Mouse (Mus musculus): Measurements from ENCODE around the gene Parpbp. TPM values are rescaled to one million over a fixed set of nuclear protein-coding genes. Genes with fewer than 3 reads are reported as not detected.

Parpbp gene
- 0.59 and 0.84 TPM in 2 replicates for polyA plus RNA-seq (2012; rRNA removed)

GRCm38 (mm10) chr10:88146707-88147477, at the start of gene Parpbp, which contains the start of gene Nup37:
Gene Parpbp, minus strand, starts transcription at chr10:88146941.
Gene Nup37, plus strand, starts transcription at chr10:88146992.
- Histone ChIP-seq H3K4me1 (ENCODE audit: control insufficient read depth, insufficient read depth, insufficient read length) (no peaks in the 10 kb centered on the region), H3K36me3 (ENCODE audit: control insufficient read depth, insufficient read depth, low read length) (no peaks in the 10 kb centered on the region), H3K27me3 (ENCODE audit: control insufficient read depth, insufficient read depth, low read length) (no peaks in the 10 kb centered on the region), H3K27ac (ENCODE audit: insufficient read depth, low read length) (no peak within 1 kb of the TSS), H3K4me3 (ENCODE audit: extremely low read depth, insufficient read depth, insufficient read length) (peak within 1 kb of the TSS; percentile 88)
- no peak for TF ChIP-seq CTCF (IDR thresholded peaks at IDR 0.05; ENCODE audit: extremely low read depth, insufficient read depth, insufficient read length, insufficient replicate concordance)
- peak; percentile 34; the same call in 1 of the 2 replicates for TF ChIP-seq POLR2A (IDR thresholded peaks at IDR 0.05; ENCODE audit: low read depth, low read length)
- WGBS, result 1% methylated on average over 53 of the region's 53 CpGs
- DNase-seq (ENCODE audit: low read depth in 1 of 2, low spot score in 2 of 2), result peak; percentile 61 to 84

- 90% methylated on average over 7 of the region's 7 CpGs for WGBS
- TF ChIP-seq CTCF (IDR thresholded peaks at IDR 0.05; ENCODE audit: extremely low read depth, insufficient read depth, insufficient read length, insufficient replicate concordance) (no peak), POLR2A (IDR thresholded peaks at IDR 0.05; ENCODE audit: low read depth, low read length) (no peak)
These were observed 20.8 kb upstream of the Parpbp start for GRCm38 (mm10) chr10:88167438-88168077.

DNA sequence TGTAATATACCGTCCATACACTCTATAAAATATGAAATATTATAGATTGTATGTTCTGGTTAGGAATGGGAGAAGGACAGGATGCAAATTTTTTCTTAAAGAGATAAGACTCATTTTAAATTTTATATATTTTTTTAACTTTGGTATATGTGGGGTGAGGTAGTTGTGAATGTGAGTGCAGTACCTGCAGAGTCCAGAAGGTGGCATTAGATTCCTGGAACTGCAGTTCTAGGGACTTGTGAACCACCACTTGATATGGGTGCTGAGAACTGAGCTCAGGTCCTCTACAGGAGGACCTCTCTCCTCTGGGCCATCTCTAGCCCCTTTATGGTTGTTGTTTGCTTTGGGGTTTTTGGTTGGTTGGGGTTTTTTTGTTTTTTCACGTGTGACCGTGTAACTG, 19.4 kb upstream of the Parpbp start:
- 99% methylated on average over 3 of the region's 3 CpGs for WGBS

More at GRCm38 (mm10) chr10:88167438-88168077, 20.8 kb upstream of the Parpbp start:
- Histone ChIP-seq H3K4me1 (ENCODE audit: control insufficient read depth, insufficient read depth, insufficient read length) (no peaks in the 10 kb centered on the region), H3K36me3 (ENCODE audit: control insufficient read depth, insufficient read depth, low read length) (peaks cover 3% of the 10 kb centered on the region), H3K4me3 (ENCODE audit: extremely low read depth, insufficient read depth, insufficient read length) (no peak overlapping the region), H3K27me3 (ENCODE audit: control insufficient read depth, insufficient read depth, low read length) (no peaks in the 10 kb centered on the region), H3K27ac (ENCODE audit: insufficient read depth, low read length) (no peak overlapping the region)
- DNase-seq (ENCODE audit: low read depth in 1 of 2, low spot score in 2 of 2), result no peak

GRCm38 (mm10) chr10:88162676-88163075, 15.9 kb upstream of the Parpbp start:
- no peak for TF ChIP-seq CTCF (IDR thresholded peaks at IDR 0.05; ENCODE audit: extremely low read depth, insufficient read depth, insufficient read length, insufficient replicate concordance)
- TF ChIP-seq POLR2A (IDR thresholded peaks at IDR 0.05; ENCODE audit: low read depth, low read length), result no peak
- WGBS, result 98% methylated on average over 5 of the region's 5 CpGs
- Histone ChIP-seq H3K27ac (ENCODE audit: insufficient read depth, low read length) (no peak overlapping the region), H3K4me1 (ENCODE audit: control insufficient read depth, insufficient read depth, insufficient read length) (no peaks in the 10 kb centered on the region), H3K36me3 (ENCODE audit: control insufficient read depth, insufficient read depth, low read length) (peaks cover 2% of the 10 kb centered on the region; the same call in 1 of the 2 replicates), H3K27me3 (ENCODE audit: control insufficient read depth, insufficient read depth, low read length) (no peaks in the 10 kb centered on the region), H3K4me3 (ENCODE audit: extremely low read depth, insufficient read depth, insufficient read length) (no peak overlapping the region)
- no peak for DNase-seq (ENCODE audit: low read depth in 1 of 2, low spot score in 2 of 2)

More for the DNA sequence above, 19.4 kb upstream of the Parpbp start:
- Histone ChIP-seq H3K36me3 (ENCODE audit: control insufficient read depth, insufficient read depth, low read length) (peaks cover 2% of the 10 kb centered on the region; the same call in 1 of the 2 replicates), H3K27me3 (ENCODE audit: control insufficient read depth, insufficient read depth, low read length) (no peaks in the 10 kb centered on the region), H3K27ac (ENCODE audit: insufficient read depth, low read length) (no peak overlapping the region), H3K4me3 (ENCODE audit: extremely low read depth, insufficient read depth, insufficient read length) (no peak overlapping the region), H3K4me1 (ENCODE audit: control insufficient read depth, insufficient read depth, insufficient read length) (no peaks in the 10 kb centered on the region)
- no peak for TF ChIP-seq CTCF (IDR thresholded peaks at IDR 0.05; ENCODE audit: extremely low read depth, insufficient read depth, insufficient read length, insufficient replicate concordance)
- TF ChIP-seq POLR2A (IDR thresholded peaks at IDR 0.05; ENCODE audit: low read depth, low read length), result no peak
- no peak for DNase-seq (ENCODE audit: low read depth in 1 of 2, low spot score in 2 of 2)

DNA sequence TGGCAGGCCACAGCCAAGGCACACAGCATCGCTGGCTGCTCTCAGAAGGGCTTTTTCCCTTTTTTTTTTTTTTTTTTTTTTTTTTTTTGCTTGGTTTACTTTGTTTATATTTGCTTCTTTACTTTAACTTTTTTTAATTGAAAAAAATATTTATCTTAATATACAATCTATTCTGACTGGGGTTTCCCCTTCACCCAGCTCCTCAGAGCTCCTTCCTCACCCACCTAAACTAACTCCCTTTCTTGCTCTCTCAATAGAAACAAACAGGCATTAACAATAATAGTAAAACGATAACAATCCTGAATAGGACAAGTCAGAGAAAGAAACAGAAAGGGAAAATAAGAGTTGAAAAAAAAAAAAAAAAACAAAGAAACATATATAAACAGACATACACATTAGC, 15.4 kb upstream of the Parpbp start:
- WGBS, result 97% methylated on average over 2 of the region's 2 CpGs
- DNase-seq (ENCODE audit: low read depth in 1 of 2, low spot score in 2 of 2), result no peak
- Histone ChIP-seq H3K27me3 (ENCODE audit: control insufficient read depth, insufficient read depth, low read length) (no peaks in the 10 kb centered on the region), H3K27ac (ENCODE audit: insufficient read depth, low read length) (no peak overlapping the region), H3K4me3 (ENCODE audit: extremely low read depth, insufficient read depth, insufficient read length) (no peak overlapping the region), H3K36me3 (ENCODE audit: control insufficient read depth, insufficient read depth, low read length) (peaks cover 2% of the 10 kb centered on the region; the same call in 1 of the 2 replicates), H3K4me1 (ENCODE audit: control insufficient read depth, insufficient read depth, insufficient read length) (no peaks in the 10 kb centered on the region)
- no peak for TF ChIP-seq POLR2A (IDR thresholded peaks at IDR 0.05; ENCODE audit: low read depth, low read length)
- no peak for TF ChIP-seq CTCF (IDR thresholded peaks at IDR 0.05; ENCODE audit: extremely low read depth, insufficient read depth, insufficient read length, insufficient replicate concordance)

DNA sequence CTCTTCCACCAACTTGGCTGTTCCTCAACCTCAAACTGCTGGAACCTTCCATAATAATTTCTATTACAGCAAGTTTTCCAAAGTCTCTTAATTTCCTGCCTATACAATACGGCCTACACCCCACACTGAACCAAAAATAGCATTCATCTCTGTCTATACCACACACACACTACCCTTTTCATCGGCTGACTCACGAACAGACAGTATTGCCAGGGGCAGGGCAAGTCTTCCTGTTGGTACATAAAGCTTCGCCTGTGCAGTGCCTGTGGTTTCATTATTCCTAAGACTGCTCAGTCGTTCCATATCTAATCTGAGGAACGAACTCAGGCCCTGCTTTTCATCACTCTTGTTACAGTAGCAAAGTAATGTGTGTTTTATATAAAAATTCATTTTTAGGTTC, 4.9 kb upstream of the Parpbp start:
- no peak for DNase-seq (ENCODE audit: low read depth in 1 of 2, low spot score in 2 of 2)
- no peaks in the 10 kb centered on the region for H3K27me3 ChIP-seq (ENCODE audit: control insufficient read depth, insufficient read depth, low read length)
- WGBS, result 87% methylated on average over 6 of the region's 6 CpGs
- H3K4me3 ChIP-seq (ENCODE audit: extremely low read depth, insufficient read depth, insufficient read length), result no peak overlapping the region
- no peak overlapping the region for H3K27ac ChIP-seq (ENCODE audit: insufficient read depth, low read length)
- no peaks in the 10 kb centered on the region for H3K4me1 ChIP-seq (ENCODE audit: control insufficient read depth, insufficient read depth, insufficient read length)
- H3K36me3 ChIP-seq (ENCODE audit: control insufficient read depth, insufficient read depth, low read length), result peaks cover 3% of the 10 kb centered on the region; the same call in 1 of the 2 replicates
- TF ChIP-seq CTCF (IDR thresholded peaks at IDR 0.05; ENCODE audit: extremely low read depth, insufficient read depth, insufficient read length, insufficient replicate concordance), result no peak
- no peak for TF ChIP-seq POLR2A (IDR thresholded peaks at IDR 0.05; ENCODE audit: low read depth, low read length)

All from spleen, adult 2 months (tissue).